Mouse (Mus musculus): ENCODE measurements around the gene D630045J12Rik. TPM values are rescaled to one million over a fixed set of nuclear protein-coding genes. Genes with fewer than 3 reads are reported as not detected.

D630045J12Rik gene
- polyA plus RNA-seq, 1 experiment from 2014 or later = 3.5 TPM

DNA sequence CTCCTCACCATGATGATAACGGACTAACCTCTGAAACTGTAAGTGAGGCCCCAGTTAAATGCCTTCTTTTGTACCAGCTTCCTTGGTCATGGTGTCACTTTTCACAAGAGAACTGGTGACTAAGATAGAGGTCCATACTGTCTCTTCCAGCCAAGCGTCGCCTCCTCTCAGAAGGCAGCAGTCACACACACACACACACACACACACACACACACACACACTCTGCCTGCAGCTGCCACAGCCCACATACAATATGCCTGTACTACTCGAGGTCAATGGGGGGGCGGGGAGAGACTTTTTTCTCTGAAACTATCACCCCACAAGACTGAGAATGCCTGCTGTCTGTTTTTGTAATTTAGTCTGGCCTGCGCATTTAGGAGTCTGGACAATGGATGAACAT lies 89.1 kb downstream of the D630045J12Rik start:
- WGBS = 66% methylated on average over 6 of the region's 6 CpGs
- Histone ChIP-seq H3K9me3 (replicated peaks; ENCODE audit: low read length) (no peaks in the 10 kb centered on the region), H3K27me3 (ENCODE audit: insufficient read depth, low read length) (no peaks in the 10 kb centered on the region), H3K4me3 (replicated peaks; ENCODE audit: low read depth, low read length) (no peak overlapping the region), H3K9ac (ENCODE audit: low read depth, low read length) (no peak overlapping the region), H3K4me2 (ENCODE audit: low read length) (no peak overlapping the region), H3K36me3 (ENCODE audit: insufficient read depth, low read length) (peaks cover 12% of the 10 kb centered on the region; the same call in 1 of the 2 replicates), H3K4me1 (replicated peaks; ENCODE audit: insufficient read depth, low read length) (no peaks in the 10 kb centered on the region), H3K27ac (no peak overlapping the region)
- no peak for ATAC-seq (replicated peaks; ENCODE audit: low FRiP score, low read depth)
- no peak for DNase-seq (ENCODE audit: low spot score)
- no peak for TF ChIP-seq CTCF (IDR thresholded peaks at IDR 0.05; ENCODE audit: low read depth)

GRCm38 (mm10) chr6:38162825-38163504 lies 90.8 kb downstream of the D630045J12Rik start:
- DNase-seq (ENCODE audit: low spot score) (no peak), ATAC-seq (replicated peaks; ENCODE audit: low FRiP score, low read depth) (no peak)
- no peaks in the 10 kb centered on the region for H3K4me1 ChIP-seq (replicated peaks; ENCODE audit: insufficient read depth, low read length)
- H3K9ac ChIP-seq (ENCODE audit: low read depth, low read length) = no peak overlapping the region
- no peak overlapping the region for H3K4me2 ChIP-seq (ENCODE audit: low read length)
- no peak overlapping the region for H3K27ac ChIP-seq
- H3K36me3 ChIP-seq (ENCODE audit: insufficient read depth, low read length) = peaks cover 10% of the 10 kb centered on the region; the same call in 1 of the 2 replicates
- no peaks in the 10 kb centered on the region for H3K9me3 ChIP-seq (replicated peaks; ENCODE audit: low read length)
- no peaks in the 10 kb centered on the region for H3K27me3 ChIP-seq (ENCODE audit: insufficient read depth, low read length)
- 52% methylated on average over 14 of the region's 14 CpGs for WGBS
- TF ChIP-seq CTCF (IDR thresholded peaks at IDR 0.05; ENCODE audit: low read depth) = no peak
- no peak overlapping the region for H3K4me3 ChIP-seq (replicated peaks; ENCODE audit: low read depth, low read length)

GRCm38 (mm10) chr6:38160556-38160955 lies 93.3 kb downstream of the D630045J12Rik start:
- H3K4me2 ChIP-seq (ENCODE audit: low read length) = no peak overlapping the region
- no peak overlapping the region for H3K9ac ChIP-seq (ENCODE audit: low read depth, low read length)
- H3K27ac ChIP-seq = peak overlapping the region; percentile 56
- WGBS = 61% methylated on average over 2 of the region's 2 CpGs
- no peaks in the 10 kb centered on the region for H3K27me3 ChIP-seq (ENCODE audit: insufficient read depth, low read length)
- no peaks in the 10 kb centered on the region for H3K9me3 ChIP-seq (replicated peaks; ENCODE audit: low read length)
- no peak for ATAC-seq (replicated peaks; ENCODE audit: low FRiP score, low read depth)
- DNase-seq (ENCODE audit: low spot score) = no peak
- H3K36me3 ChIP-seq (ENCODE audit: insufficient read depth, low read length) = peaks cover 5% of the 10 kb centered on the region; the same call in 1 of the 2 replicates
- no peak overlapping the region for H3K4me3 ChIP-seq (replicated peaks; ENCODE audit: low read depth, low read length)
- TF ChIP-seq CTCF (IDR thresholded peaks at IDR 0.05; ENCODE audit: low read depth) = no peak
- H3K4me1 ChIP-seq (replicated peaks; ENCODE audit: insufficient read depth, low read length) = no peaks in the 10 kb centered on the region

GRCm38 (mm10) chr6:38160102-38160501 lies 93.7 kb downstream of the D630045J12Rik start:
- peak; percentile 99 for TF ChIP-seq CTCF (IDR thresholded peaks at IDR 0.05; ENCODE audit: low read depth)
- ATAC-seq (replicated peaks; ENCODE audit: low FRiP score, low read depth) (peak; percentile 64), DNase-seq (ENCODE audit: low spot score) (peak; percentile 97)
- no peak overlapping the region for H3K27ac ChIP-seq
- no peaks in the 10 kb centered on the region for H3K4me1 ChIP-seq (replicated peaks; ENCODE audit: insufficient read depth, low read length)
- no peaks in the 10 kb centered on the region for H3K27me3 ChIP-seq (ENCODE audit: insufficient read depth, low read length)
- no peak overlapping the region for H3K4me3 ChIP-seq (replicated peaks; ENCODE audit: low read depth, low read length)
- peaks cover 5% of the 10 kb centered on the region; the same call in 1 of the 2 replicates for H3K36me3 ChIP-seq (ENCODE audit: insufficient read depth, low read length)
- no peaks in the 10 kb centered on the region for H3K9me3 ChIP-seq (replicated peaks; ENCODE audit: low read length)
- H3K4me2 ChIP-seq (ENCODE audit: low read length) = no peak overlapping the region
- no peak overlapping the region for H3K9ac ChIP-seq (ENCODE audit: low read depth, low read length)
- 2% methylated on average over 3 of the region's 3 CpGs for WGBS

DNA sequence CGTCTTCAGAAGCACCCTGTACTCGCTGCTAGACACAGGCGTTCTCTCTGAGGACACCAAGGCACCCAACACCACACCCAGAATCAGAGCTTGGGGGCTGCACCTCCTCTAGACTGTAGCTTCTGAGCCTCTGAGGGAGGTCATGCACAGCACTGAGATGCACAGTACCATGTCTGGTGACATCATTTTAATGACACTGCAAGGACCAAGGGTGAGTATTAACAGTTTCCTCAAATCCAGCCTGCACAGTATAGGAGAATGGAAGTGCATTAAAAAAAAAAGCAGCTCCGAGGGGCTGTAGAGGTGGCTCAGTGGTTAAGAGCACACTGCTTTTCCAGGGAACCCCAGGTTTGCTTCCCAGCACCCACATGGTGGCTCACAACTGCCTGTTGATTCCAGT lies 94.2 kb downstream of the D630045J12Rik start:
- 83% methylated on average over 4 of the region's 4 CpGs for WGBS
- H3K4me1 ChIP-seq (replicated peaks; ENCODE audit: insufficient read depth, low read length) = no peaks in the 10 kb centered on the region
- ATAC-seq (replicated peaks; ENCODE audit: low FRiP score, low read depth) = no peak

GRCm38 (mm10) chr6:38157925-38158324 lies 95.9 kb downstream of the D630045J12Rik start:
- H3K36me3 ChIP-seq (ENCODE audit: insufficient read depth, low read length) = no peaks in the 10 kb centered on the region
- 0 out of 2 replicates have a peak overlapping the region, but pooled peaks have one; percentile 9 for H3K9ac ChIP-seq (ENCODE audit: low read depth, low read length)
- H3K27me3 ChIP-seq (ENCODE audit: insufficient read depth, low read length) = no peaks in the 10 kb centered on the region
- no peak overlapping the region for H3K4me2 ChIP-seq (ENCODE audit: low read length)
- no peak for DNase-seq (ENCODE audit: low spot score)
- H3K4me3 ChIP-seq (replicated peaks; ENCODE audit: low read depth, low read length) = no peak overlapping the region
- 82% methylated on average over 16 of the region's 16 CpGs for WGBS
- no peak overlapping the region for H3K27ac ChIP-seq
- H3K4me1 ChIP-seq (replicated peaks; ENCODE audit: insufficient read depth, low read length) = no peaks in the 10 kb centered on the region
- H3K9me3 ChIP-seq (replicated peaks; ENCODE audit: low read length) = no peaks in the 10 kb centered on the region
- no peak for ATAC-seq (replicated peaks; ENCODE audit: low FRiP score, low read depth)
- no peak for TF ChIP-seq CTCF (IDR thresholded peaks at IDR 0.05; ENCODE audit: low read depth)

More for the DNA sequence above, 94.2 kb downstream of the D630045J12Rik start:
- Histone ChIP-seq H3K27me3 (ENCODE audit: insufficient read depth, low read length) (no peaks in the 10 kb centered on the region), H3K9ac (ENCODE audit: low read depth, low read length) (no peak overlapping the region), H3K36me3 (ENCODE audit: insufficient read depth, low read length) (peaks cover 4% of the 10 kb centered on the region; the same call in 1 of the 2 replicates), H3K4me2 (ENCODE audit: low read length) (no peak overlapping the region), H3K4me3 (replicated peaks; ENCODE audit: low read depth, low read length) (no peak overlapping the region), H3K27ac (no peak overlapping the region), H3K9me3 (replicated peaks; ENCODE audit: low read length) (no peaks in the 10 kb centered on the region)
- no peak for TF ChIP-seq CTCF (IDR thresholded peaks at IDR 0.05; ENCODE audit: low read depth)
- no peak for DNase-seq (ENCODE audit: low spot score)

All from kidney, postnatal 0 days (tissue).